Mouse (Mus musculus) intestine, postnatal 0 days (tissue): Measurements from ENCODE around the gene C1qtnf12. TPM values are rescaled to one million over a fixed set of nuclear protein-coding genes. Genes with fewer than 3 reads are reported as not detected.

Experiments
- ATAC-seq: fragments of 200-750 bp; cut with Nextera tagmentation; 2 replicates; pipeline ENCODE4 v1.8.0; 2017; ENCODE audit warnings: mild to moderate bottlenecking, moderate TSS enrichment, moderate library complexity
- H3K27ac ChIP-seq: fragments of 300-500 bp; sonication (generic); 2 replicates; pipeline ENCODE4 v1.5.1; 2014; ENCODE audit warnings: mild to moderate bottlenecking, low read depth, low read length, moderate library complexity
- H3K27me3 ChIP-seq: fragments of 300-500 bp; sonication (generic); replicated peaks from 2 replicates; pipeline ENCODE4 v1.6.1; 2014; ENCODE audit warnings: low read length, mixed read lengths; ENCODE audit not compliant: control insufficient read depth, insufficient read depth
- H3K36me3 ChIP-seq: fragments of 300-500 bp; sonication (generic); 2 replicates; pipeline ENCODE4 v1.6.1; 2014; ENCODE audit warnings: mild to moderate bottlenecking, moderate library complexity; ENCODE audit not compliant: control insufficient read depth, insufficient read depth
- H3K4me1 ChIP-seq: fragments of 300-500 bp; sonication (generic); replicated peaks from 2 replicates; pipeline ENCODE4 v1.6.1; 2014; ENCODE audit warnings: antibody characterized with exemption, low read length, mixed read lengths; ENCODE audit not compliant: control insufficient read depth, insufficient read depth
- H3K4me2 ChIP-seq: fragments of 300-500 bp; sonication (generic); replicated peaks from 2 replicates; pipeline ENCODE4 v1.6.1; 2014; ENCODE audit warnings: low read depth, mild to moderate bottlenecking, moderate library complexity
- H3K4me3 ChIP-seq: fragments of 300-500 bp; sonication (generic); 2 replicates; pipeline ENCODE4 v1.5.1; 2014; ENCODE audit warnings: low read depth, low read length
- H3K9ac ChIP-seq: fragments of 300-500 bp; sonication (generic); 2 replicates; pipeline ENCODE4 v1.6.1; 2014; ENCODE audit warnings: mild to moderate bottlenecking, low read depth, low read length
- H3K9me3 ChIP-seq: fragments of 300-500 bp; sonication (generic); 2 replicates; pipeline ENCODE4 v1.6.1; 2016; ENCODE audit warnings: mixed run types; ENCODE audit not compliant: control insufficient read depth
- CTCF ChIP-seq: sonication (generic); IDR thresholded peaks from 2 replicates; pipeline ENCODE4 v1.5.1; 2016; ENCODE audit warnings: low read depth, mild to moderate bottlenecking, control low read depth, antibody characterized with exemption, moderate library complexity
- WGBS: fragments of 180-500 bp; shearing (Covaris S2); extraction: QIAGEN DNeasy Blood & Tissue Kit; methylation state at CpG from one replicate; pipeline ENCODE4 v1.1.7; 2014; 5-methylcytosine and 5-hydroxymethylcytosine counted together
- polyA plus RNA-seq: library from polyadenylated mRNA; unstranded; fragments of >200 nt; fragmentation: Nextera tagmentation; extraction: Ambion mirVana; gene quantifications from 2 replicates; pipeline ENCODE4 v1.2.1, GENCODE M21; 2015

The C1qtnf12 gene
- polyA plus RNA-seq, 1 experiment from 2014 or later: 129 TPM

GRCm38 (mm10) chr4:156014436-156014835, 52.3 kb downstream of the C1qtnf12 start:
- Histone ChIP-seq H3K9me3 (no peaks in the 10 kb centered on the region), H3K27me3 (no peaks in the 10 kb centered on the region), H3K36me3 (peaks cover 43% of the 10 kb centered on the region), H3K9ac (no peak overlapping the region), H3K27ac (no peak overlapping the region), H3K4me3 (no peak overlapping the region), H3K4me2 (no peak overlapping the region), H3K4me1 (no peaks in the 10 kb centered on the region)
- no peak for TF ChIP-seq CTCF
- 96% methylated on average over 2 of the region's 2 CpGs for WGBS
- no peak for ATAC-seq

Other genes starting within 250 kb of the C1qtnf12 start
- 0.13 and 0.24 TPM in 2 replicates for gene Tmem240, start 227.5 kb upstream of the C1qtnf12 start, polyA plus RNA-seq
- gene Atad3a, start 201.2 kb upstream of the C1qtnf12 start, polyA plus RNA-seq: 39.6 and 40.4 TPM in 2 replicates
- 17.4 and 17.8 TPM in 2 replicates for gene Vwa1, start 187.6 kb upstream of the C1qtnf12 start, polyA plus RNA-seq
- 0.64 and 0.68 TPM in 2 replicates for gene Tmem88b, start 176.4 kb upstream of the C1qtnf12 start, polyA plus RNA-seq
- not detected in 2 replicates for gene Ankrd65, start 171.9 kb upstream of the C1qtnf12 start, polyA plus RNA-seq
- 203 and 212 TPM in 2 replicates for gene Mrpl20, start 159.4 kb upstream of the C1qtnf12 start, polyA plus RNA-seq
- 54.7 and 65.1 TPM in 2 replicates for gene Ccnl2, start 149.8 kb upstream of the C1qtnf12 start, polyA plus RNA-seq
- 152 and 153 TPM in 2 replicates for gene Aurkaip1, start 131.0 kb upstream of the C1qtnf12 start, polyA plus RNA-seq
- gene Mxra8, start 122.6 kb upstream of the C1qtnf12 start, polyA plus RNA-seq: 38.5 and 39.9 TPM in 2 replicates
- 6.3 and 6.5 TPM in 2 replicates for gene Dvl1, start 114.9 kb upstream of the C1qtnf12 start, polyA plus RNA-seq
- gene Tas1r3, start 99.0 kb upstream of the C1qtnf12 start, polyA plus RNA-seq: 0.16 and 0.22 TPM in 2 replicates
- gene Cptp, start 92.9 kb upstream of the C1qtnf12 start, polyA plus RNA-seq: 17.4 and 19.2 TPM in 2 replicates
- gene Ints11, start 92.8 kb upstream of the C1qtnf12 start, polyA plus RNA-seq: 19.9 and 20.9 TPM in 2 replicates
- 23.6 and 23.8 TPM in 2 replicates for gene Pusl1, start 70.5 kb upstream of the C1qtnf12 start, polyA plus RNA-seq
- 4.4 TPM in 2 replicates for gene Acap3, start 70.5 kb upstream of the C1qtnf12 start, polyA plus RNA-seq
- gene Ube2j2, start 18.5 kb upstream of the C1qtnf12 start, polyA plus RNA-seq: 101 and 104 TPM in 2 replicates
- 5.8 and 6.0 TPM in 2 replicates for gene B3galt6, start 30.3 kb downstream of the C1qtnf12 start, polyA plus RNA-seq
- gene Sdf4, start 30.6 kb downstream of the C1qtnf12 start, polyA plus RNA-seq: 219 and 222 TPM in 2 replicates
- 0.14 and 0.35 TPM in 2 replicates for gene Tnfrsf4, start 51.5 kb downstream of the C1qtnf12 start, polyA plus RNA-seq
- gene Tnfrsf18, start 63.8 kb downstream of the C1qtnf12 start, polyA plus RNA-seq: 0.55 and 0.56 TPM in 2 replicates
- 2.1 and 2.6 TPM in 2 replicates for gene Ttll10, start 97.1 kb downstream of the C1qtnf12 start, polyA plus RNA-seq
- 3.4 and 3.5 TPM in 2 replicates for gene 9430015G10Rik, start 147.7 kb downstream of the C1qtnf12 start, polyA plus RNA-seq
- not detected in 2 replicates for gene Rnf223, start 168.2 kb downstream of the C1qtnf12 start, polyA plus RNA-seq
- 15.1 and 17.7 TPM in 2 replicates for gene Agrn, start 235.2 kb downstream of the C1qtnf12 start, polyA plus RNA-seq
- 36.0 and 40.5 TPM in 2 replicates for gene Isg15, start 238.5 kb downstream of the C1qtnf12 start, polyA plus RNA-seq
- 0.85 and 0.93 TPM in 2 replicates for gene AW011738, start 241.0 kb downstream of the C1qtnf12 start, polyA plus RNA-seq